Mouse (Mus musculus): ENCODE results near the gene Asns. TPM values are rescaled to one million over a fixed set of nuclear protein-coding genes. Genes with fewer than 3 reads are reported as not detected.

The Asns gene
- polyA plus RNA-seq, 1 experiment from 2014 or later, result 102 TPM

GRCm38 (mm10) chr6:7697999-7698699 lies 5.1 kb upstream of the Asns start:
- no peak for ATAC-seq (ENCODE audit: low read depth)
- Histone ChIP-seq H3K27ac (replicated peaks) (no peak overlapping the region), H3K4me1 (replicated peaks) (peaks cover 3% of the 10 kb centered on the region; the same call in 1 of the 2 replicates), H3K36me3 (no peaks in the 10 kb centered on the region), H3K27me3 (peaks cover 5% of the 10 kb centered on the region; the same call in 1 of the 2 replicates), H3K9ac (no peak overlapping the region), H3K9me3 (no peaks in the 10 kb centered on the region), H3K4me2 (no peak overlapping the region), H3K4me3 (no peak overlapping the region)
- 85% methylated on average over 6 of the region's 6 CpGs for WGBS

DNA sequence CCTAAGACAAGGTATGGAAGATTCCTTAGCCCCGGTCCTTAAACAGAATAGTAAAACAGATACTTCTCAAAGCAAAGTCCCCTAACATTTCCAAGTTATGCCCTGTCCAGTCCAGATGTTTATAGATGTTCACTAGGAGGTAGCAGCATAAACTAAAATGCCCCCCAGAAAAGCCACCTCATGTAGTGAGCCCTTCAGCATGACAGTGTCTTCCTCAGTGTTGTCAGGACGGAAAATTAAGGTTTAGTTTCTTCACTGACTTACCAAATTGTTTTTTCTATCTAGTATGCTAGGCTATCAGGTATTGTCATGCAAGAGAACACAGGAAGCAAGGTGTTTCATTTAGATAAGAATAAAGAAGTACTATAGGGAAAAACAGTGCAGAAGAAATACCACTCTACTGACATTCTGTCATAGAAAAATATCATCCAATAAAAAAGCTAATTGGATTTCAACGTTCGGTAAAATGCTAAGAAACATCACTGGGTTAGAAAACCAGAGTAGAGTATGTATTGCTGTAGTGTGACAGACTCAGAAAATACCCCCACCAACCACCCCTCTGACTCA lies 4.1 kb upstream of the Asns start:
- Histone ChIP-seq H3K27me3 (peaks cover 5% of the 10 kb centered on the region; the same call in 1 of the 2 replicates), H3K27ac (replicated peaks) (no peak overlapping the region), H3K9me3 (no peaks in the 10 kb centered on the region), H3K36me3 (no peaks in the 10 kb centered on the region), H3K4me1 (replicated peaks) (peaks cover 4% of the 10 kb centered on the region; the same call in 1 of the 2 replicates), H3K9ac (no peak overlapping the region), H3K4me3 (no peak overlapping the region), H3K4me2 (no peak overlapping the region)
- no peak for ATAC-seq (ENCODE audit: low read depth)
- WGBS, result 86% methylated on average over 4 of the region's 4 CpGs

DNA sequence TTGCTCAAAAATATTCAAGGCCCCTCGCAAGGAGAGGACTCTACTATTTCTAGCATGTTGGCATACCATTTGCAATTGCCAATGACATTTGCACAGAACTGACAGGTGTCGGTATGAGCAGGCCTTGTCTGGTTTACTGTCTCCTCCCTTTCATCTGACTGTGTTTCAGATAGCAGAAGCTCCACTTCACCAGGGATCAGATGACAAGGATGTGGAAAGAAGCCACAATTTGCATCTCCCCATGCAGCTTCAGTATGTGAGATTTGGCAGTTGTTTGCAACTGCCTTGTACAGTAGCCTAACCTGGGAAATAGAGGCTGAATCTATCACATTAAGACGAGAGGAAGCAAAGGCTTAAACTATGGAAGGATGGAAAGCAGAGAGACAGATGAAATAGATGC lies 3.6 kb upstream of the Asns start:
- Histone ChIP-seq H3K4me1 (replicated peaks) (peaks cover 7% of the 10 kb centered on the region; the same call in 1 of the 2 replicates), H3K27me3 (peaks cover 5% of the 10 kb centered on the region; the same call in 1 of the 2 replicates), H3K9ac (no peak overlapping the region), H3K9me3 (no peaks in the 10 kb centered on the region), H3K4me2 (no peak overlapping the region), H3K36me3 (no peaks in the 10 kb centered on the region), H3K27ac (replicated peaks) (no peak overlapping the region), H3K4me3 (no peak overlapping the region)
- 83% methylated on average over 3 of the region's 3 CpGs for WGBS
- ATAC-seq (ENCODE audit: low read depth), result no peak

- H3K36me3 ChIP-seq, result no peaks in the 10 kb centered on the region
- no peak overlapping the region for H3K4me2 ChIP-seq
- WGBS, result 88% methylated on average over 4 of the region's 4 CpGs
- H3K4me3 ChIP-seq, result no peak overlapping the region
- no peak overlapping the region for H3K27ac ChIP-seq (replicated peaks)
- H3K9ac ChIP-seq, result no peak overlapping the region
- H3K9me3 ChIP-seq, result no peaks in the 10 kb centered on the region
- ATAC-seq (ENCODE audit: low read depth), result no peak
- H3K4me1 ChIP-seq (replicated peaks), result peaks cover 7% of the 10 kb centered on the region; the same call in 1 of the 2 replicates
- H3K27me3 ChIP-seq, result peaks cover 5% of the 10 kb centered on the region; the same call in 1 of the 2 replicates
Measured at GRCm38 (mm10) chr6:7695901-7696300, 2.8 kb upstream of the Asns start.

DNA sequence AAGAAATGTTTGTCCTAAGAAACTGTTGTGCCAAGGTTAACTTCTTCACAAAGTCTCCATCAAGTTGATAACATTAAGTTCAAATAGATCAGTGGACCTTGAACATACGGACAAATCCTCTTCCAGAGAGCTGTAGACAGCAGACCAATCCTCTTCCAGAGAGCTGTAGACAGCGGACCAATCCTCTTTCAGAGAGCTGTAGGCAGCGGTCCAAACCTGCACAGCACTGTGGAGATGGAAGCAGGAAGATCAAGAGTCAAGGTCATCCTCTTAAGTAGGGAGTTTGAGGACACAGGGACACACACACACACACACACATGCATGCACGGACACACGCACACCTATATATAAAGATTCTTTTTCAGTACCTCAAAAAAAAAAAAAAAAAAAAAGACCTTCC lies 612 bp upstream of the Asns start:
- Histone ChIP-seq H3K9me3 (no peaks in the 10 kb centered on the region), H3K4me2 (peak overlapping the region; percentile 85), H3K9ac (no peak overlapping the region), H3K4me1 (replicated peaks) (peaks cover 7% of the 10 kb centered on the region; the same call in 1 of the 2 replicates), H3K36me3 (no peaks in the 10 kb centered on the region), H3K27ac (replicated peaks) (no peak overlapping the region), H3K4me3 (no peak overlapping the region; the same call in 1 of the 2 replicates), H3K27me3 (peaks cover 5% of the 10 kb centered on the region; the same call in 1 of the 2 replicates)
- WGBS, result 66% methylated on average over 5 of the region's 5 CpGs
- ATAC-seq (ENCODE audit: low read depth), result no peak

DNA sequence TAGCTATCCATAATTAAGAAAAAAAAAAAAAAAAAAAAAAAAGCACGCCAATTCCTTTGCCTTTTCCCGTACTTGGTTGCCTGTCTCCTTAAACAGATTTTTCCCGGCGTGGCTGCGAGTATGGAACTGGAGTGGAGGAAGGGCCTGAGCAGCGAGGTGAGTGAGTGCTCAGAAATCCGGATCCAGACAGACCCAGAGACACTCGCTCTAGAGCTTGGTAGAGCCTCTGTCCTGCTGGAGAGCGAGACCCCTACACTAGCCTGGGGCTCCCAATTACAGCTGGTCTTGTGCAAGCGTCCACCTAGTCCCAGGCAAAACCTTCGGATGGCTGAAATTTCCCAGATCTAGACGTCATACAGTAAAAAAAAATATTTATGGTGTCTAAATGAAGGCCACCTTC lies 603 bp downstream of the Asns start:
- Histone ChIP-seq H3K9ac (peak overlapping the region; percentile 77), H3K4me3 (peak overlapping the region; percentile 79), H3K36me3 (no peaks in the 10 kb centered on the region), H3K9me3 (no peaks in the 10 kb centered on the region), H3K27ac (replicated peaks) (peak overlapping the region; percentile 67; the same call in 1 of the 2 replicates), H3K27me3 (peaks cover 5% of the 10 kb centered on the region; the same call in 1 of the 2 replicates), H3K4me1 (replicated peaks) (peaks cover 7% of the 10 kb centered on the region; the same call in 1 of the 2 replicates), H3K4me2 (peak overlapping the region; percentile 85)
- under 1% methylated on average over 12 of the region's 12 CpGs for WGBS
- ATAC-seq (ENCODE audit: low read depth), result peak; percentile 87

DNA sequence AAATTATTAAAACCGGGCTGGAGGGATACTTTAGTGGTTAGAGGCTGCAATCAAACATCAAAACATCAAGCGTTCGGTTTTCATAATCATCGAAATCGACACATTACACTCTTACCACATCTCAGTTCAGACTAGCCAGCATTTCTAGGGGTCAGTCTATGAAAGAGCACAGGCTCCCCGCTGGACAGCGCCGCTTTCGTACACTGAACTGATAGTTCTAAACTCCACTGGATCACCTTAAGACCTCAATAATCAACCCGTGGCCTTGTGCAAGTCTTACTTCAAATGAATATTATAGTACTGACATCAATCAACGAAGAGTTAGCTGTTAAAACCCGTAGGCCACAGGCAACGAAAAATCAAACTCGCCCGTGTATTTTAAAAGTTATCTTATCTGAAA lies 1.0 kb downstream of the Asns start:
- Histone ChIP-seq H3K36me3 (no peaks in the 10 kb centered on the region), H3K4me1 (replicated peaks) (peaks cover 7% of the 10 kb centered on the region; the same call in 1 of the 2 replicates), H3K4me3 (peak overlapping the region; percentile 79), H3K27me3 (peaks cover 5% of the 10 kb centered on the region; the same call in 1 of the 2 replicates), H3K9me3 (no peaks in the 10 kb centered on the region), H3K9ac (peak overlapping the region; percentile 77), H3K4me2 (peak overlapping the region; percentile 85), H3K27ac (replicated peaks) (no peak overlapping the region)
- ATAC-seq (ENCODE audit: low read depth), result no peak
- 42% methylated on average over 15 of the region's 15 CpGs for WGBS

- H3K36me3 ChIP-seq, result no peaks in the 10 kb centered on the region
- no peak for ATAC-seq (ENCODE audit: low read depth)
- peaks cover 5% of the 10 kb centered on the region; the same call in 1 of the 2 replicates for H3K27me3 ChIP-seq
- peaks cover 7% of the 10 kb centered on the region; the same call in 1 of the 2 replicates for H3K4me1 ChIP-seq (replicated peaks)
- H3K27ac ChIP-seq (replicated peaks), result no peak overlapping the region
- WGBS, result 87% methylated on average over 9 of the region's 9 CpGs
- H3K9me3 ChIP-seq, result no peaks in the 10 kb centered on the region
- no peak overlapping the region for H3K9ac ChIP-seq
- no peak overlapping the region for H3K4me2 ChIP-seq
- no peak overlapping the region for H3K4me3 ChIP-seq
Measured at GRCm38 (mm10) chr6:7690456-7690855, 2.6 kb downstream of the Asns start.

GRCm38 (mm10) chr6:7689180-7689579 lies 3.9 kb downstream of the Asns start:
- Histone ChIP-seq H3K27ac (replicated peaks) (no peak overlapping the region), H3K4me2 (no peak overlapping the region), H3K36me3 (no peaks in the 10 kb centered on the region), H3K4me3 (no peak overlapping the region), H3K4me1 (replicated peaks) (peaks cover 7% of the 10 kb centered on the region; the same call in 1 of the 2 replicates), H3K27me3 (no peaks in the 10 kb centered on the region), H3K9ac (no peak overlapping the region), H3K9me3 (no peaks in the 10 kb centered on the region)
- ATAC-seq (ENCODE audit: low read depth), result no peak
- WGBS, result 92% methylated on average over 12 of the region's 12 CpGs

DNA sequence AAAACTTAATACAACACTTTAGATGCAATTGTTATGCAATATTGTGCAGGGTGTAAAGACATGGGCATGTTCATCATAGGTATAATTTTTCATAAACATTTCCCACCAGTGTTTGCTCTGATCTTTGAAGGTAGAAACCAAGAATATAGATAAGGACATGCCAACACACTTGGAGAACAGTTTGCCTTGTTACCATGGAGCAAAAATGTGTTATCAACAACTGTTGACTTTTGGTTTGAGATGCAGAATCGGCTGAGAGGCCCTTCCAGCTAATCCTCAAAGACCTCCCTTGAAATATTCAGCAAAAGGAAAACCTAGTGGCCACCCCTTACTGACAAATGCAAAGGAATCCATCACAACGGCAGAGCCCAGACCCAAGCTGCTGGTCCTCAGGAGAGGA lies 7.0 kb downstream of the Asns start:
- 91% methylated on average over 2 of the region's 2 CpGs for WGBS

GRCm38 (mm10) chr6:7676194-7676901 lies 16.7 kb downstream of the Asns start:
- no peak for ATAC-seq (ENCODE audit: low read depth)
- no peaks in the 10 kb centered on the region for H3K9me3 ChIP-seq
- H3K4me1 ChIP-seq (replicated peaks), result no peaks in the 10 kb centered on the region
- no peaks in the 10 kb centered on the region for H3K27me3 ChIP-seq
- no peak overlapping the region for H3K4me3 ChIP-seq
- 91% methylated on average over 8 of the region's 8 CpGs for WGBS
- no peak overlapping the region for H3K9ac ChIP-seq
- H3K4me2 ChIP-seq, result no peak overlapping the region
- no peak overlapping the region for H3K27ac ChIP-seq (replicated peaks)
- H3K36me3 ChIP-seq, result peaks cover 14% of the 10 kb centered on the region

More for the DNA sequence above, 7.0 kb downstream of the Asns start:
- no peaks in the 10 kb centered on the region for H3K27me3 ChIP-seq
- no peaks in the 10 kb centered on the region for H3K9me3 ChIP-seq
- H3K9ac ChIP-seq, result no peak overlapping the region
- H3K4me2 ChIP-seq, result no peak overlapping the region
- no peak for ATAC-seq (ENCODE audit: low read depth)
- H3K4me1 ChIP-seq (replicated peaks), result no peaks in the 10 kb centered on the region
- no peak overlapping the region for H3K4me3 ChIP-seq
- 0 out of 2 replicates have a peak, but pooled peaks cover 3% of the 10 kb centered on the region for H3K36me3 ChIP-seq
- H3K27ac ChIP-seq (replicated peaks), result no peak overlapping the region
